ENCODE assay signal across 7 mouse cellular contexts in the genomic region with DNA sequence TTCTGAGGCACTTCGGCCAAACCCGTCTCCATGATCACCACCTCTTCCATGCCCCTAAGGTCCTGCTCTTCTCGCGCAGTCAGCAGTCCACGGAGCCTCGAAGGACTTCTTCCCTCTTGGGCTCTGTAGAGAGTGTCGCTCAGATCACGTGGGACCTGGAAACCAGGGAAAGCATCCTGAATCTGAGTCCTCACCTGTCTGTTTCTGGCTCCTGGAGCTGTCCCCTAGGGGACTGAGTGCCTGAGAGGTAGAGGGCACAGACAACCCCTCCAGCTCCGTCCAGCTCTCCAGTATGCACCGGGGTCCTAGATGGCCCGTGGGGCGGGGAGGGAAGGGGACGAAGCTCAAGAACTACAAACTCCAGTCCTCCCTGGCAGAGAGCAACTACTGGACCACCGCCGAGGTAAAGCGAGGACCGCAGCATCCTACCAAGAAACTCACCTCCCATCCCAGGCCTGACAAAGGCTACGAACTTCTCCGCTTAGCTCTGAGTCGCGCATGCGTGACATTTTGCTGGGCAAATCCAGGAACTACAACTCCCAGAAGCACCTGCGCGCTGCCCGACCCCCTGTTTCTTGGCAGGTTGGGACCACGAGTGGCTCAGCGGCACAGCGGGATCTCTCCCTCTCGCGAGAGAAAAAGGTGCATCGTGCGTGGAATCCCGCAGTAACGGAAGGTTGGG. TPM values are rescaled to one million over a fixed set of nuclear protein-coding genes. Genes with fewer than 3 reads are reported as not detected.
DNase-seq lines count a peak whose midpoint lies in the region; ATAC-seq and TF ChIP-seq lines count a peak whose summit lies in the region.

TSS of gene Zfp286 (minus strand) at position 528 of the 682 bp plus-strand sequence.

- H3K4me1 ChIP-seq in embryonic facial prominence, embryonic 15.5 days: peaks cover 10% of the 10 kb centered on the region; the same call in 1 of the 2 replicates
- H3K4me1 ChIP-seq in heart, embryonic 11.5 days (ENCODE audit: control insufficient read depth, insufficient read depth, low read length): peaks cover 2% of the 10 kb centered on the region; the same call in 1 of the 2 replicates
- H3K4me1 ChIP-seq in kidney, embryonic 14.5 days (ENCODE audit: control insufficient read depth, insufficient read depth, low read length): peaks cover 3% of the 10 kb centered on the region; the same call in 1 of the 2 replicates
- peaks cover 7% of the 10 kb centered on the region for H3K4me1 ChIP-seq in limb, embryonic 14.5 days (ENCODE audit: control insufficient read depth, insufficient read depth, low read length)
- H3K4me1 ChIP-seq in midbrain, embryonic 15.5 days: 0 out of 2 replicates have a peak, but pooled peaks cover 13% of the 10 kb centered on the region

- WGBS in embryonic facial prominence, embryonic 15.5 days: 6% methylated on average over 34 of the region's 34 CpGs
- 7% methylated on average over 34 of the region's 34 CpGs for WGBS in heart, embryonic 11.5 days (ENCODE audit: insufficient replicate concordance)
- 4% methylated on average over 34 of the region's 34 CpGs for WGBS in kidney, embryonic 14.5 days
- WGBS in limb, embryonic 14.5 days: 6% methylated on average over 32 of the region's 34 CpGs
- WGBS in midbrain, embryonic 15.5 days: 6% methylated on average over 33 of the region's 34 CpGs

- H3K4me3 ChIP-seq in embryonic facial prominence, embryonic 15.5 days (replicated peaks): peak within 1 kb of the TSS; percentile 59
- H3K4me3 ChIP-seq in heart, embryonic 11.5 days (ENCODE audit: low read depth, low read length): peak within 1 kb of the TSS; percentile 60
- peak within 1 kb of the TSS; percentile 52 for H3K4me3 ChIP-seq in kidney, embryonic 14.5 days (ENCODE audit: low read length)
- peak within 1 kb of the TSS; percentile 55 for H3K4me3 ChIP-seq in limb, embryonic 14.5 days (replicated peaks; ENCODE audit: low read length)
- H3K4me3 ChIP-seq in midbrain, embryonic 15.5 days: peak within 1 kb of the TSS; percentile 57

- peaks cover 27% of the 10 kb centered on the region for H3K36me3 ChIP-seq in embryonic facial prominence, embryonic 15.5 days
- H3K36me3 ChIP-seq in heart, embryonic 11.5 days (ENCODE audit: control insufficient read depth, insufficient read depth, low read length): peaks cover 6% of the 10 kb centered on the region; the same call in 1 of the 2 replicates
- H3K36me3 ChIP-seq in kidney, embryonic 14.5 days (ENCODE audit: control insufficient read depth, insufficient read depth, low read length): peaks cover 10% of the 10 kb centered on the region; the same call in 1 of the 2 replicates
- peaks cover 35% of the 10 kb centered on the region for H3K36me3 ChIP-seq in limb, embryonic 14.5 days (ENCODE audit: control insufficient read depth, insufficient read depth, low read length)
- peaks cover 11% of the 10 kb centered on the region for H3K36me3 ChIP-seq in midbrain, embryonic 15.5 days (replicated peaks)

- peak within 1 kb of the TSS; percentile 70 for H3K4me2 ChIP-seq in embryonic facial prominence, embryonic 15.5 days (replicated peaks)
- H3K4me2 ChIP-seq in heart, embryonic 11.5 days: peak within 1 kb of the TSS; percentile 76
- peak within 1 kb of the TSS; percentile 69 for H3K4me2 ChIP-seq in kidney, embryonic 14.5 days (replicated peaks; ENCODE audit: low read depth, low read length)
- peak within 1 kb of the TSS; percentile 74 for H3K4me2 ChIP-seq in limb, embryonic 14.5 days (replicated peaks; ENCODE audit: low read depth, low read length, severe bottlenecking)
- peak within 1 kb of the TSS; percentile 75 for H3K4me2 ChIP-seq in midbrain, embryonic 15.5 days

- peak within 1 kb of the TSS; percentile 76 for H3K27ac ChIP-seq in embryonic facial prominence, embryonic 15.5 days (replicated peaks)
- no peak within 1 kb of the TSS for H3K27ac ChIP-seq in heart, embryonic 11.5 days (ENCODE audit: low read depth, low read length)
- H3K27ac ChIP-seq in kidney, embryonic 14.5 days (ENCODE audit: low read depth, low read length): no peak within 1 kb of the TSS
- H3K27ac ChIP-seq in limb, embryonic 14.5 days (replicated peaks; ENCODE audit: low read depth, low read length): peak within 1 kb of the TSS; percentile 70
- peak within 1 kb of the TSS; percentile 77 for H3K27ac ChIP-seq in midbrain, embryonic 15.5 days

- peaks cover 3% of the 10 kb centered on the region; the same call in 1 of the 2 replicates for H3K9me3 ChIP-seq in embryonic facial prominence, embryonic 15.5 days (replicated peaks)
- H3K9me3 ChIP-seq in heart, embryonic 11.5 days (replicated peaks; ENCODE audit: control insufficient read depth, low read length): no peaks in the 10 kb centered on the region
- H3K9me3 ChIP-seq in kidney, embryonic 14.5 days (ENCODE audit: control insufficient read depth, low read length): no peaks in the 10 kb centered on the region
- peaks cover 9% of the 10 kb centered on the region; the same call in 1 of the 2 replicates for H3K9me3 ChIP-seq in limb, embryonic 14.5 days (ENCODE audit: control insufficient read depth, low read length)
- peaks cover 3% of the 10 kb centered on the region; the same call in 1 of the 2 replicates for H3K9me3 ChIP-seq in midbrain, embryonic 15.5 days

- ATAC-seq in embryonic facial prominence, embryonic 15.5 days (ENCODE audit: insufficient number of reproducible peaks, low FRiP score, low TSS enrichment, low read depth): peak; percentile 95
- ATAC-seq in heart, embryonic 11.5 days (replicated peaks; ENCODE audit: insufficient number of reproducible peaks, low FRiP score, low TSS enrichment): peak; percentile 79
- peak; percentile 97 for ATAC-seq in kidney, embryonic 14.5 days (ENCODE audit: low FRiP score, low TSS enrichment)
- ATAC-seq in limb, embryonic 14.5 days (ENCODE audit: low FRiP score, low read depth): peak; percentile 99
- peak; percentile 97 for ATAC-seq in midbrain, embryonic 15.5 days (replicated peaks)

- peak; percentile 51; the same call in 1 of the 2 replicates for TF ChIP-seq POLR2A in limb, embryonic 14.5 days (IDR thresholded peaks at IDR 0.05; ENCODE audit: borderline replicate concordance, extremely low read depth, insufficient read depth, insufficient read length)

- no peaks in the 10 kb centered on the region for H3K27me3 ChIP-seq in embryonic facial prominence, embryonic 15.5 days
- no peaks in the 10 kb centered on the region for H3K27me3 ChIP-seq in heart, embryonic 11.5 days (ENCODE audit: control insufficient read depth, insufficient read depth, low read length)
- H3K27me3 ChIP-seq in kidney, embryonic 14.5 days (ENCODE audit: control insufficient read depth, insufficient read depth, low read length): no peaks in the 10 kb centered on the region
- no peaks in the 10 kb centered on the region for H3K27me3 ChIP-seq in limb, embryonic 14.5 days (ENCODE audit: control insufficient read depth, insufficient read depth, low read length)
- H3K27me3 ChIP-seq in midbrain, embryonic 15.5 days (replicated peaks): no peaks in the 10 kb centered on the region

- peak within 1 kb of the TSS; percentile 43 for H3K9ac ChIP-seq in embryonic facial prominence, embryonic 15.5 days
- H3K9ac ChIP-seq in heart, embryonic 11.5 days (ENCODE audit: low read depth, low read length): peak within 1 kb of the TSS; percentile 76
- H3K9ac ChIP-seq in kidney, embryonic 14.5 days (ENCODE audit: low read depth, low read length): peak within 1 kb of the TSS; percentile 73
- peak within 1 kb of the TSS; percentile 78 for H3K9ac ChIP-seq in limb, embryonic 14.5 days (ENCODE audit: low read depth, low read length, severe bottlenecking)
- H3K9ac ChIP-seq in midbrain, embryonic 15.5 days: peak within 1 kb of the TSS; percentile 61

- peak; percentile 97 for DNase-seq in brain, adult 2 months (ENCODE audit: low read depth, low spot score)
- DNase-seq in limb, embryonic 14.5 days (ENCODE audit: low spot score): peak; percentile 97
- peak; percentile 59 to 66 for DNase-seq in spleen, adult 18-20 months

RNA-seq across cellular contexts. Expression of gene Zfp286, which starts in this region (rescaled TPM):
- 22.4 and 23.4 TPM in 2 replicates for polyA plus RNA-seq in embryonic facial prominence, embryonic 15.5 days (2015; fragmentation: Nextera tagmentation; extraction: Ambion mirVana)
- 11.3 and 12.9 TPM in 2 replicates for polyA plus RNA-seq in heart, embryonic 11.5 days (2014; fragmentation: Nextera tagmentation; extraction: Ambion mirVana)
- polyA plus RNA-seq in kidney, embryonic 14.5 days (2014; fragmentation: Nextera tagmentation; extraction: Ambion mirVana): 19.6 and 19.7 TPM in 2 replicates
- 14.0 and 17.0 TPM in 2 replicates for polyA plus RNA-seq in limb, embryonic 14.5 days (2012; rRNA removed)
- 22.2 and 31.9 TPM in 2 replicates for polyA plus RNA-seq in limb, embryonic 14.5 days (2014; fragmentation: Nextera tagmentation; extraction: Ambion mirVana)
- 33.0 and 36.3 TPM in 2 replicates for polyA plus RNA-seq in midbrain, embryonic 15.5 days (2015; fragmentation: Nextera tagmentation; extraction: Ambion mirVana)

Comparison
In these comparisons a context has a peak if more than half of its experiments do, and no peak if none do; other contexts are left out.
1. H3K27ac ChIP-seq: peak in embryonic facial prominence, embryonic 15.5 days (single experiment), limb, embryonic 14.5 days (single experiment) and midbrain, embryonic 15.5 days (single experiment); none in heart, embryonic 11.5 days (single experiment) and kidney, embryonic 14.5 days (single experiment).
2. Peak in every context shown above with its lines, with median percentiles within 50 percentile points of each other: DNase-seq, ATAC-seq, H3K4me2 ChIP-seq, H3K4me3 ChIP-seq and H3K9ac ChIP-seq.